Mouse (Mus musculus): ENCODE results near the gene Klk1b1.
"Not testable (repeated sequence)": the region's sequence is repeated elsewhere in the genome, so short reads cannot be mapped to it uniquely, and the experiment has no call there.

- not testable (repeated sequence) for TF ChIP-seq POLR2A (IDR thresholded peaks at IDR 0.05; ENCODE audit: insufficient read depth, low read length); CTCF (IDR thresholded peaks at IDR 0.05; ENCODE audit: low read depth, low read length); EP300 (IDR thresholded peaks at IDR 0.05; ENCODE audit: insufficient read depth, low read depth, low read length)
These were observed 45.3 kb downstream of the Klk1b1 start, which contains the start of gene Klk1b26 for GRCm38 (mm10) chr7:44011868-44012267.

Data from ES-Bruce4 (cell line).